Mouse (Mus musculus) limb, embryonic 13.5 days (tissue): Measurements from ENCODE around the gene Ptcra. TPM values are rescaled to one million over a fixed set of nuclear protein-coding genes. Genes with fewer than 3 reads are reported as not detected.
"Not testable (repeated sequence)": the region's sequence is repeated elsewhere in the genome, so short reads cannot be mapped to it uniquely, and the experiment has no call there.

Experiments
- ATAC-seq: fragments of 200-750 bp; cut with Nextera tagmentation; 2 replicates; pipeline ENCODE4 v1.8.0; 2017; ENCODE audit warnings: low read depth, moderate number of reproducible peaks, moderate TSS enrichment; ENCODE audit not compliant: low FRiP score
- H3K27ac ChIP-seq: fragments of 300-500 bp; sonication (generic); 2 replicates; pipeline ENCODE4 v1.5.1; 2015; ENCODE audit warnings: inconsistent platforms, mild to moderate bottlenecking, moderate library complexity
- H3K27me3 ChIP-seq: fragments of 300-500 bp; sonication (generic); 2 replicates; pipeline ENCODE4 v1.6.1; 2015; ENCODE audit warnings: mild to moderate bottlenecking, inconsistent platforms
- H3K36me3 ChIP-seq: fragments of 300-500 bp; sonication (generic); 2 replicates; pipeline ENCODE4 v1.6.1; 2015; ENCODE audit warnings: inconsistent platforms, mild to moderate bottlenecking, moderate library complexity
- H3K4me1 ChIP-seq: fragments of 300-500 bp; sonication (generic); 2 replicates; pipeline ENCODE4 v1.6.1; 2015; ENCODE audit warnings: inconsistent platforms
- H3K4me2 ChIP-seq: fragments of 300-500 bp; sonication (generic); replicated peaks from 2 replicates; pipeline ENCODE4 v1.6.1; 2015; ENCODE audit warnings: inconsistent platforms, mild to moderate bottlenecking, moderate library complexity
- H3K4me3 ChIP-seq: fragments of 300-500 bp; sonication (generic); 2 replicates; pipeline ENCODE4 v1.5.1; 2015; ENCODE audit warnings: moderate library complexity, mild to moderate bottlenecking, inconsistent platforms
- H3K9ac ChIP-seq: fragments of 300-500 bp; sonication (generic); 2 replicates; pipeline ENCODE4 v1.6.1; 2015; ENCODE audit warnings: mild to moderate bottlenecking, inconsistent platforms
- H3K9me3 ChIP-seq: fragments of 300-500 bp; sonication (generic); 2 replicates; pipeline ENCODE4 v1.6.1; 2016; ENCODE audit warnings: inconsistent platforms
- WGBS: fragments of 180-500 bp; shearing (Covaris S2); methylation state at CpG from one replicate; pipeline ENCODE4 v1.1.7; 2015; 5-methylcytosine and 5-hydroxymethylcytosine counted together
- polyA plus RNA-seq: library from polyadenylated mRNA; unstranded; fragments of >200 nt; fragmentation: Nextera tagmentation; extraction: Ambion mirVana; gene quantifications from 2 replicates; pipeline ENCODE4 v1.2.1, GENCODE M21; 2015

Ptcra gene
- polyA plus RNA-seq: 0.29 and 0.33 TPM in 2 replicates

DNA sequence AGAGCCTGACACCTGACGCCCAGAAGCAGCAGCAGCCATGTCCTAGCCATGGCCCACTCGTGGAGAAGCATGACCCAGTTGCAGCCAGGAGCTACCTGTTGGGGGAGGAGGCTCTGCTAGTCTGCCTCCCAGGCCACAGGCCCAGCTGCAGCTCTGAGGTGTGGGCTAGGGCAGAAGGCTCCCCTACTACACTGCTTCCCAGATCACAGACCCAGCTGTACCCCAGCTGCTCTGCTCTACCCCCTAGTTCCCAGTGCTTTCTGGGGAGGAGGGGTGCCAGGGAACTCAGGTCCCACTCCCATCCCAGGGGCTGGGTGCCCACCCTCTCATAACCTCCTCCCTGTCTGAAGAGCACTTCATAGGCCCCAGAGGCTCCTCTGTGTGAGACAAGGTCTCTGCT is at the start of gene Ptcra:
TSS of gene Ptcra (minus strand) at position 169 of the 400 bp plus-strand sequence.
- H3K9me3 ChIP-seq: no peaks in the 10 kb centered on the region
- WGBS: 59% methylated on average over 2 of the region's 2 CpGs
- 0 out of 2 replicates have a peak within 1 kb of the TSS, but pooled peaks have one; percentile 13 for H3K9ac ChIP-seq
- H3K27ac ChIP-seq: no peak within 1 kb of the TSS
- H3K36me3 ChIP-seq: no peaks in the 10 kb centered on the region
- no peaks in the 10 kb centered on the region for H3K4me1 ChIP-seq
- no peaks in the 10 kb centered on the region for H3K27me3 ChIP-seq
- H3K4me3 ChIP-seq: no peak within 1 kb of the TSS
- no peak within 1 kb of the TSS for H3K4me2 ChIP-seq
- no peak for ATAC-seq

DNA sequence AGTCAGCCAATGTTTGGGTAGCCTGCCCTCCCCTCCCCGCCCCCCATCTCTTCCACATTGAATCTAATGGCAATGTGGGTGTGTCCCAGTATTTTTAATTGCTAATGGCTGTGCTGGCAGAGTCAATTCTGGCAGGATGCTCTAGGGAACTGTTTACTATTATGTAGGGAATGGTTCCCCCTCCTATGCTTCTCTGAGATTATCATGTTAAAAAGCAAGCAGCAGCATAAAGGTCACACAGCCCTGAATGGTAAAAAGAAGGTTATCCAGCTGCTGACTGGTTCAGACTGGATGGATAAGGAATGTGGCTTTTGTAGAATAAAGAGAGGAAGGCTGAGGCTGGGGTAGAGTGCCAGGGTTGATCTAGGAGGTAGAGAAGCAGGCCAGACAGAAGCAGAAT is 48.9 kb upstream of the Ptcra start:
- Histone ChIP-seq H3K9ac (no peak overlapping the region), H3K4me3 (no peak overlapping the region), H3K9me3 (no peaks in the 10 kb centered on the region), H3K36me3 (peaks cover 76% of the 10 kb centered on the region), H3K4me2 (no peak overlapping the region), H3K4me1 (no peaks in the 10 kb centered on the region), H3K27me3 (no peaks in the 10 kb centered on the region), H3K27ac (no peak overlapping the region)
- WGBS: 83% methylated on average over 1 of the region's 1 CpGs
- no peak for ATAC-seq

GRCm38 (mm10) chr17:46810672-46811071 is 47.2 kb upstream of the Ptcra start:
- peaks cover 81% of the 10 kb centered on the region for H3K36me3 ChIP-seq
- no peaks in the 10 kb centered on the region for H3K4me1 ChIP-seq
- no peak for ATAC-seq
- no peaks in the 10 kb centered on the region for H3K27me3 ChIP-seq
- no peaks in the 10 kb centered on the region for H3K9me3 ChIP-seq
- WGBS: 87% methylated on average over 3 of the region's 3 CpGs
- no peak overlapping the region for H3K4me2 ChIP-seq
- H3K4me3 ChIP-seq: no peak overlapping the region
- H3K27ac ChIP-seq: no peak overlapping the region
- H3K9ac ChIP-seq: no peak overlapping the region

- no peaks in the 10 kb centered on the region for H3K27me3 ChIP-seq
- no peak overlapping the region for H3K9ac ChIP-seq
- no peak overlapping the region for H3K27ac ChIP-seq
- no peak overlapping the region for H3K4me3 ChIP-seq
- WGBS: 89% methylated on average over 6 of the region's 6 CpGs
- H3K4me1 ChIP-seq: no peaks in the 10 kb centered on the region
- ATAC-seq: no peak
- no peak overlapping the region for H3K4me2 ChIP-seq
- H3K9me3 ChIP-seq: no peaks in the 10 kb centered on the region
- H3K36me3 ChIP-seq: peaks cover 85% of the 10 kb centered on the region
Measured at GRCm38 (mm10) chr17:46809131-46809830, 45.8 kb upstream of the Ptcra start.

GRCm38 (mm10) chr17:46808376-46808775 is 44.9 kb upstream of the Ptcra start:
- no peak for ATAC-seq
- no peaks in the 10 kb centered on the region for H3K9me3 ChIP-seq
- H3K9ac ChIP-seq: no peak overlapping the region
- H3K4me3 ChIP-seq: no peak overlapping the region
- H3K27me3 ChIP-seq: no peaks in the 10 kb centered on the region
- WGBS: 88% methylated on average over 10 of the region's 10 CpGs
- no peaks in the 10 kb centered on the region for H3K4me1 ChIP-seq
- no peak overlapping the region for H3K27ac ChIP-seq
- H3K36me3 ChIP-seq: peaks cover 83% of the 10 kb centered on the region
- no peak overlapping the region for H3K4me2 ChIP-seq

- no peak for ATAC-seq
- H3K9me3 ChIP-seq: no peaks in the 10 kb centered on the region
- no peak overlapping the region for H3K4me2 ChIP-seq
- no peaks in the 10 kb centered on the region for H3K4me1 ChIP-seq
- no peak overlapping the region for H3K27ac ChIP-seq
- H3K4me3 ChIP-seq: no peak overlapping the region
- 88% methylated on average over 6 of the region's 6 CpGs for WGBS
- no peaks in the 10 kb centered on the region for H3K27me3 ChIP-seq
- H3K36me3 ChIP-seq: peaks cover 69% of the 10 kb centered on the region
- no peak overlapping the region for H3K9ac ChIP-seq
Measured at GRCm38 (mm10) chr17:46801761-46802160, 38.2 kb upstream of the Ptcra start.

- no peak overlapping the region for H3K27ac ChIP-seq
- 80% methylated on average over 10 of the region's 10 CpGs for WGBS
- H3K4me3 ChIP-seq: no peak overlapping the region
- no peaks in the 10 kb centered on the region for H3K4me1 ChIP-seq
- no peaks in the 10 kb centered on the region for H3K9me3 ChIP-seq
- no peaks in the 10 kb centered on the region for H3K27me3 ChIP-seq
- no peak for ATAC-seq
- no peak overlapping the region for H3K4me2 ChIP-seq
- peaks cover 49% of the 10 kb centered on the region for H3K36me3 ChIP-seq
- no peak overlapping the region for H3K9ac ChIP-seq
Measured at GRCm38 (mm10) chr17:46799680-46800079, 36.2 kb upstream of the Ptcra start.

- no peak overlapping the region for H3K9ac ChIP-seq
- no peaks in the 10 kb centered on the region for H3K4me1 ChIP-seq
- H3K27ac ChIP-seq: no peak overlapping the region
- 40% methylated on average over 5 of the region's 8 CpGs for WGBS
- no peak overlapping the region for H3K4me2 ChIP-seq
- H3K4me3 ChIP-seq: no peak overlapping the region
- H3K9me3 ChIP-seq: peaks cover under 1% of the 10 kb centered on the region; the same call in 1 of the 2 replicates
- no peak for ATAC-seq
- H3K27me3 ChIP-seq: no peaks in the 10 kb centered on the region
- peaks cover 36% of the 10 kb centered on the region for H3K36me3 ChIP-seq
Measured at GRCm38 (mm10) chr17:46797386-46797785, 33.9 kb upstream of the Ptcra start.

GRCm38 (mm10) chr17:46796743-46797142 is 33.2 kb upstream of the Ptcra start:
- 79% methylated on average over 4 of the region's 4 CpGs for WGBS
- no peak for ATAC-seq

DNA sequence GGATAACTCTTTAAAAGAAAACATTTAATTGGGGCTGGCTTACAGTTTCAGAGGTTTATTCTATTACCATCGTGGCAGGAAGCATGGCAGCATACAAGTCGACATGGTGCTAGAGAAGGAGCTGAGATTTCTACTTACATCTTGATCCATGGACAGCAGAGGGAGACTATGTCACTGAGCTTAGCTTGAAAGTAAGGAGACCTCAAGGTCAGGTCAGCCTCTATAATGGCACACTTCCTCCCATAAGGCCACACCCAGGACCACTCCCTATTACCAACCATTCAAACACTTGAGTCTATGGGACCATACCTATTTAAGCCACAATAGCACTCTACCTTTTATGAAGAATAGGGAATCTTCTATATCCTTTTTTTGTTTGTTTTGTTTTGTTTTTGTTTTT is 29.5 kb upstream of the Ptcra start:
- no peak overlapping the region for H3K27ac ChIP-seq
- H3K9ac ChIP-seq: no peak overlapping the region
- peaks cover 4% of the 10 kb centered on the region; the same call in 1 of the 2 replicates for H3K9me3 ChIP-seq
- no peaks in the 10 kb centered on the region for H3K36me3 ChIP-seq
- WGBS: 90% methylated on average over 2 of the region's 2 CpGs
- H3K4me3 ChIP-seq: no peak overlapping the region
- ATAC-seq: no peak
- no peaks in the 10 kb centered on the region for H3K27me3 ChIP-seq
- H3K4me1 ChIP-seq: no peaks in the 10 kb centered on the region
- H3K4me2 ChIP-seq: no peak overlapping the region

More at GRCm38 (mm10) chr17:46796743-46797142, 33.2 kb upstream of the Ptcra start:
- no peak overlapping the region for H3K9ac ChIP-seq
- H3K27me3 ChIP-seq: no peaks in the 10 kb centered on the region
- no peak overlapping the region for H3K4me3 ChIP-seq
- H3K4me2 ChIP-seq: no peak overlapping the region
- H3K4me1 ChIP-seq: no peaks in the 10 kb centered on the region
- H3K36me3 ChIP-seq: peaks cover 30% of the 10 kb centered on the region
- H3K9me3 ChIP-seq: peaks cover 4% of the 10 kb centered on the region; the same call in 1 of the 2 replicates
- no peak overlapping the region for H3K27ac ChIP-seq

DNA sequence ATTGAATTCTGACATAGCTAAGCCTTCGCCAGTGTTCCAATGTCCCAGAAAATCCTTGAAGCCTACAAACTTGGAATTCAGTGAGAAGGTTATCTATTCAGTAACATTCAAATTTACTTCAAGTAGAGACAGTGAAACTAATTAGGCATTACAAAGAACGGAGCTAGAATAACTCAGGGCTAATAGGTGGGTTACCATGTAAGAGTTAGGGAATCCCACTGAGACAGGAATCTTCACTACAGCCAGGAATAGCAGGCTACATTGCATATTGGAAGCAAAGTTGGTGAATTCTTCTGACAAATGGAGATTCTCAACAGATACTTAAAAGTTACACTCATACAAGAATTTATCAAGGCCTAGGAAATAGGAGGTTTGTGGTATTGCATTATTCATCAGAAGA is 24.5 kb upstream of the Ptcra start:
- not testable (repeated sequence) for H3K4me3 ChIP-seq, H3K9ac ChIP-seq, H3K4me1 ChIP-seq, H3K4me2 ChIP-seq, H3K27ac ChIP-seq, H3K27me3 ChIP-seq, ATAC-seq, H3K9me3 ChIP-seq, H3K36me3 ChIP-seq
- WGBS: 55% methylated on average over 2 of the region's 2 CpGs

GRCm38 (mm10) chr17:46786952-46787351 is 23.4 kb upstream of the Ptcra start:
- Histone ChIP-seq H3K9ac (no peak overlapping the region), H3K9me3 (no peaks in the 10 kb centered on the region; the same call in 1 of the 2 replicates), H3K4me1 (no peaks in the 10 kb centered on the region), H3K4me3 (no peak overlapping the region), H3K36me3 (no peaks in the 10 kb centered on the region), H3K4me2 (no peak overlapping the region), H3K27ac (no peak overlapping the region), H3K27me3 (no peaks in the 10 kb centered on the region)
- no peak for ATAC-seq
- 91% methylated on average over 5 of the region's 5 CpGs for WGBS

- peak overlapping the region; percentile 72 for H3K4me2 ChIP-seq
- H3K27me3 ChIP-seq: no peaks in the 10 kb centered on the region
- no peak for ATAC-seq
- H3K27ac ChIP-seq: peak overlapping the region; percentile 89
- no peaks in the 10 kb centered on the region for H3K9me3 ChIP-seq
- H3K4me1 ChIP-seq: peaks cover 9% of the 10 kb centered on the region
- 86% methylated on average over 2 of the region's 2 CpGs for WGBS
- H3K36me3 ChIP-seq: peaks cover 28% of the 10 kb centered on the region
- peak overlapping the region; percentile 82; the same call in 1 of the 2 replicates for H3K9ac ChIP-seq
- H3K4me3 ChIP-seq: peak overlapping the region; percentile 71
Measured at GRCm38 (mm10) chr17:46783222-46783565, 19.7 kb upstream of the Ptcra start.
